Mouse (Mus musculus) CH12.LX (cell line): ENCODE results near the gene Gm10229. TPM values are rescaled to one million over a fixed set of nuclear protein-coding genes. Genes with fewer than 3 reads are reported as not detected.
"Not testable (repeated sequence)": the region's sequence is repeated elsewhere in the genome, so short reads cannot be mapped to it uniquely, and the experiment has no call there.

Experiments used
- DNase-seq: peaks from one replicate; pipeline ENCODE4 v3.0.0-alpha.2; 2013; ENCODE audit errors: extremely low read depth
- H3K27ac ChIP-seq: 2 replicates; pipeline ENCODE4 v1.5.1; 2012; ENCODE audit warnings: low read depth, mild to moderate bottlenecking, control low read depth, moderate library complexity; ENCODE audit not compliant: insufficient read depth
- H3K27me3 ChIP-seq: replicated peaks from 2 replicates; pipeline ENCODE3; 2012; ENCODE audit warnings: inconsistent platforms
- H3K36me3 ChIP-seq, 2 experiments: replicated peaks in 1 of 2; 2 replicates each; pipeline versions ENCODE3 to v1.6.1; 2012; ENCODE audit warnings: inconsistent platforms in 1 of 2, low read length in 1 of 2, mild to moderate bottlenecking in 1 of 2, mixed read lengths in 1 of 2, moderate library complexity in 1 of 2; ENCODE audit not compliant: control insufficient read depth in 1 of 2, insufficient read depth in 1 of 2
- H3K4me1 ChIP-seq, 2 experiments: 2 replicates each; pipeline ENCODE4 v1.6.1; 2012; ENCODE audit warnings: inconsistent platforms in 1 of 2, moderate library complexity in 1 of 2; ENCODE audit not compliant: insufficient read depth in 2 of 2, control insufficient read depth in 1 of 2
- H3K4me2 ChIP-seq: 2 replicates; pipeline ENCODE4 v1.6.1; 2012; ENCODE audit warnings: low read depth, mild to moderate bottlenecking, control low read depth; ENCODE audit not compliant: poor library complexity, insufficient read depth, severe bottlenecking
- H3K4me3 ChIP-seq, 3 experiments: fragments of 150-350 bp in 1 of 3; sonication (generic) in 1 of 3; replicated peaks in 1 of 3; 2 replicates each; pipeline versions ENCODE3 to v1.5.1; 2011 to 2012; ENCODE audit warnings: low read depth in 2 of 3, low read length in 2 of 3, mild to moderate bottlenecking in 2 of 3, moderate library complexity in 2 of 3, control low read depth in 1 of 3, improper control_type of control experiment in 1 of 3, inconsistent platforms in 1 of 3, mixed read lengths in 1 of 3; ENCODE audit not compliant: poor library complexity in 1 of 3
- H3K79me2 ChIP-seq: replicated peaks from 2 replicates; pipeline ENCODE4 v1.6.1; 2012; ENCODE audit warnings: mild to moderate bottlenecking, moderate library complexity; ENCODE audit not compliant: control insufficient read depth, poor library complexity, insufficient read depth, severe bottlenecking; ENCODE audit errors: extremely low read depth
- H3K9ac ChIP-seq: 2 replicates; pipeline ENCODE4 v1.6.1; 2012; ENCODE audit warnings: low read depth, mild to moderate bottlenecking, control low read depth, moderate library complexity; ENCODE audit not compliant: insufficient read depth
- H3K9me3 ChIP-seq: replicated peaks from 2 replicates; pipeline ENCODE3; 2012; ENCODE audit warnings: low read length, inconsistent platforms, mixed read lengths
- CTCF ChIP-seq, 2 experiments: IDR thresholded peaks in 1 of 2; conservative IDR thresholded peaks in 1 of 2; 2 replicates each; pipeline ENCODE4 v1.5.1; 2011 to 2012; ENCODE audit warnings: low read depth in 2 of 2, low read length in 2 of 2, improper control_type of control experiment in 1 of 2, inconsistent platforms in 1 of 2, mild to moderate bottlenecking in 1 of 2, moderate library complexity in 1 of 2
- ELF1 ChIP-seq: IDR thresholded peaks from 2 replicates; pipeline ENCODE4 v1.6.1; 2014; ENCODE audit warnings: low read depth, mild to moderate bottlenecking, inconsistent platforms, low read length, improper control_type of control experiment
- EP300 ChIP-seq: IDR thresholded peaks from 2 replicates; pipeline ENCODE4 v1.6.1; 2011; ENCODE audit warnings: low read length, improper control_type of control experiment
- ETS1 ChIP-seq: conservative IDR thresholded peaks from 2 replicates; pipeline ENCODE4 v1.6.1; 2012; ENCODE audit warnings: low read depth, mild to moderate bottlenecking, inconsistent platforms, low read length, improper control_type of control experiment, moderate library complexity
- GABPA ChIP-seq: IDR thresholded peaks from 2 replicates; pipeline ENCODE4 v1.6.1; 2012; ENCODE audit warnings: low read depth, low read length, improper control_type of control experiment, inconsistent platforms; ENCODE audit not compliant: insufficient replicate concordance
- HCFC1 ChIP-seq: IDR thresholded peaks from 2 replicates; pipeline ENCODE4 v1.6.1; 2012; ENCODE audit warnings: low read depth, mild to moderate bottlenecking, inconsistent platforms, low read length, improper control_type of control experiment
- JUN ChIP-seq: IDR thresholded peaks from 2 replicates; pipeline ENCODE4 v1.6.1; 2011; ENCODE audit warnings: low read depth, mild to moderate bottlenecking, low read length, improper control_type of control experiment, moderate library complexity; ENCODE audit not compliant: insufficient read depth
- KAT2A ChIP-seq: IDR thresholded peaks from 2 replicates; pipeline ENCODE4 v1.6.1; 2012; ENCODE audit warnings: low read length, improper control_type of control experiment, inconsistent platforms; ENCODE audit not compliant: insufficient replicate concordance
- MAZ ChIP-seq: IDR thresholded peaks from 2 replicates; pipeline ENCODE4 v1.6.1; 2012; ENCODE audit warnings: low read depth, mild to moderate bottlenecking, inconsistent platforms, low read length, improper control_type of control experiment, moderate library complexity
- MEF2A ChIP-seq: IDR thresholded peaks from 2 replicates; pipeline ENCODE4 v1.6.1; 2014; ENCODE audit warnings: low read depth, mild to moderate bottlenecking, inconsistent platforms, low read length, improper control_type of control experiment, borderline replicate concordance
- MYC ChIP-seq: IDR thresholded peaks from 2 replicates; pipeline ENCODE4 v1.6.1; 2011; ENCODE audit warnings: low read depth, mild to moderate bottlenecking, improper control_type of control experiment, low read length
- NRF1 ChIP-seq: IDR thresholded peaks from 2 replicates; pipeline ENCODE4 v1.6.1; 2014; ENCODE audit warnings: low read depth, mild to moderate bottlenecking, inconsistent platforms, low read length, improper control_type of control experiment, moderate library complexity
- POLR2A ChIP-seq: IDR thresholded peaks from 2 replicates; pipeline ENCODE4 v1.6.1; 2011; ENCODE audit warnings: low read depth, mild to moderate bottlenecking, improper control_type of control experiment, low read length
- RAD21 ChIP-seq: IDR thresholded peaks from 2 replicates; pipeline ENCODE4 v1.6.1; 2011; ENCODE audit warnings: low read depth, mild to moderate bottlenecking, low read length, improper control_type of control experiment, moderate library complexity
- RCOR1 ChIP-seq: conservative IDR thresholded peaks from 2 replicates; pipeline ENCODE4 v1.6.1; 2012; ENCODE audit warnings: low read depth, mild to moderate bottlenecking, inconsistent platforms, low read length, improper control_type of control experiment
- TBP ChIP-seq: conservative IDR thresholded peaks from 2 replicates; pipeline ENCODE4 v1.6.1; 2011; ENCODE audit warnings: low read depth, low read length, improper control_type of control experiment
- UBTF ChIP-seq: IDR thresholded peaks from 2 replicates; pipeline ENCODE4 v1.6.1; 2012; ENCODE audit warnings: low read depth, mild to moderate bottlenecking, inconsistent platforms, low read length, improper control_type of control experiment, moderate library complexity
- ZC3H11A ChIP-seq: IDR thresholded peaks from 2 replicates; pipeline ENCODE4 v1.6.1; 2012; ENCODE audit warnings: low read depth, mild to moderate bottlenecking, inconsistent platforms, low read length, improper control_type of control experiment
- ZKSCAN1 ChIP-seq: IDR thresholded peaks from 2 replicates; pipeline ENCODE4 v1.6.1; 2012; ENCODE audit warnings: low read depth, inconsistent platforms, low read length, improper control_type of control experiment, borderline replicate concordance
- ZNF384 ChIP-seq: IDR thresholded peaks from 2 replicates; pipeline ENCODE4 v1.6.1; 2012; ENCODE audit warnings: low read depth, low read length, improper control_type of control experiment, inconsistent platforms
- dilution Hi-C: fragments of 300-500 bp; cut with MboI; formaldehyde crosslinking; loops from 2 replicates; pipeline ENCODE4 v1.14.3; 2020; ENCODE audit warnings: low sequenced_read_pairs; ENCODE audit not compliant: extremely low pct_unique_long_range_greater_than_20kb, extremely low pct_ligation_motif_present
- in situ Hi-C: fragments of 300-500 bp; cut with MboI; formaldehyde crosslinking; loops from 3 replicates; pipeline ENCODE4 v1.14.3; 2019; ENCODE audit warnings: low sequenced_read_pairs, low pct_ligation_motif_present, low pct_unique_long_range_greater_than_20kb, mixed read lengths
- polyA plus RNA-seq: library from polyadenylated mRNA; unstranded; fragments of >175 nt; gene quantifications from 2 replicates; pipeline ENCODE4 v1.2.1, GENCODE M21; 2012; ENCODE audit warnings: low read depth; ENCODE audit not compliant: insufficient read length
- total RNA-seq, 2 experiments: library from RNA; depleted of rRNA; stranded (reverse); fragments of 300-350 nt in 1 of 2; fragments of >200 nt in 1 of 2; gene quantifications; 2 replicates each; pipeline ENCODE4 v1.2.3; 2012 to 2014

Gene Gm10229
- total and polyA plus RNA-seq, 3 experiments, result not detected

DNA sequence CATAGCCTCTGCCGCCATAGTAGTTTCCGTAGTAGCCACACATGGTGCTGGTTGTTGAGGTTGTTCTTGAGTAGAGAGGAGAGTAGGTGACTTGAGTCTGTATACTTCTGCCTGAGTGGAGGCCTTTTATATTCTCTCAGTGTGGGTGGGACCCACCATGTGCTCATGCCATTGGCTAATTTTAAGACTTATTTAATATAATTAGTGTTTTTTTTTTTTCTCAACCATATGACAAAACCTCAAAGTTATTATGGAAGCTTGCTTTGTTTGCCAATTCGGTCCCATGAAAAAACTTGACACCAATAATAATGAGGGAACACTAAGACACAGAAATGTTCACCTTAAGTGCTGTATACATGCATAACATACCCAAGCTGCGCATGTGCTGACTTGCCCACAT, 26.3 kb downstream of the Gm10229 start, which contains the start of gene Gm10228:
Gene Gm10228, minus strand, starts transcription at position 101 of the 400 bp plus-strand sequence.
- dilution Hi-C loops, in situ Hi-C loops: not testable (repeated sequence)

DNA sequence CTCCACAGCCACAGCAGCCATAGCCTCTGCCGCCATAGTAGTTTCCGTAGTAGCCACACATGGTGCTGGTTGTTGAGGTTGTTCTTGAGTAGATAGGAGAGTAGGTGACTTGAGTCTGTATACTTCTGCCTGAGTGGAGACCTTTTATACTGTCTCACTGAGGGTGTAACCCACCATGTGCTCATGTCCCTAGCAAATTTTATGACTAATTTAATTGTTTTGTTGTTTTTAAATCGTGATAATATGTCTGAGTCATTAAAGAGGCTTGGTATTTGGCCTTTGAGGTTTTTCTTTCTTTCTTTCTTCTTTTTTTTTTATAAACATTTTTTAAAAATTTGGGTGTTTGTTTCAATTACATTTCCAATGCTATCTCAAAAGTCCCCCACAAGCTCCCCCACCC, 32.7 kb downstream of the Gm10229 start, which contains the start of gene Krtap6-5:
Gene Krtap6-5, minus strand, starts transcription at position 101 of the 400 bp plus-strand sequence.
- DNase-seq, result no peak
- Histone ChIP-seq H3K9me3 (peaks cover 19% of the 10 kb centered on the region), H3K36me3 (no peaks in the 10 kb centered on the region), H3K9ac (no peak within 1 kb of the TSS), H3K79me2 (no peaks in the 10 kb centered on the region), H3K27me3 (no peaks in the 10 kb centered on the region), H3K27ac (no peak within 1 kb of the TSS), H3K4me2 (no peak within 1 kb of the TSS), H3K4me1 (no peaks in the 10 kb centered on the region)
- dilution Hi-C loops, result no loop called here
- in situ Hi-C loops, result no loop called here
- TF ChIP-seq RCOR1, result no peak
- no peak for TF ChIP-seq MYC
- TF ChIP-seq GABPA, result no peak
- TF ChIP-seq CTCF (conservative IDR thresholded peaks at IDR 0.05 in 1 of 2, IDR thresholded peaks at IDR 0.05 in 1 of 2; ENCODE audit: low read depth in 2 of 2, low read length in 2 of 2), result no peak
- TF ChIP-seq NRF1, result no peak
- TF ChIP-seq KAT2A, result no peak
- TF ChIP-seq RAD21, result no peak
- no peak for TF ChIP-seq TBP
- TF ChIP-seq MAZ, result no peak
- TF ChIP-seq ZKSCAN1, result no peak
- no peak for TF ChIP-seq JUN
- TF ChIP-seq POLR2A, result no peak
- no peak for TF ChIP-seq ZC3H11A
- no peak for TF ChIP-seq ETS1
- no peak for TF ChIP-seq MEF2A
- no peak for TF ChIP-seq EP300
- no peak for TF ChIP-seq UBTF
- TF ChIP-seq ZNF384, result no peak
- no peak for TF ChIP-seq HCFC1
- no peak for TF ChIP-seq ELF1
- TF ChIP-seq, all 38 proteins: peak for 0
- no peak within 1 kb of the TSS for H3K4me3 ChIP-seq

More for the DNA sequence above, 26.3 kb downstream of the Gm10229 start, which contains the start of gene Gm10228:
- H3K36me3 ChIP-seq, H3K27me3 ChIP-seq, DNase-seq, H3K79me2 ChIP-seq, H3K4me1 ChIP-seq, H3K9ac ChIP-seq, H3K4me3 ChIP-seq, H3K4me2 ChIP-seq, H3K27ac ChIP-seq: not testable (repeated sequence)
- H3K9me3 ChIP-seq, result peaks cover 50% of the 10 kb centered on the region

DNA sequence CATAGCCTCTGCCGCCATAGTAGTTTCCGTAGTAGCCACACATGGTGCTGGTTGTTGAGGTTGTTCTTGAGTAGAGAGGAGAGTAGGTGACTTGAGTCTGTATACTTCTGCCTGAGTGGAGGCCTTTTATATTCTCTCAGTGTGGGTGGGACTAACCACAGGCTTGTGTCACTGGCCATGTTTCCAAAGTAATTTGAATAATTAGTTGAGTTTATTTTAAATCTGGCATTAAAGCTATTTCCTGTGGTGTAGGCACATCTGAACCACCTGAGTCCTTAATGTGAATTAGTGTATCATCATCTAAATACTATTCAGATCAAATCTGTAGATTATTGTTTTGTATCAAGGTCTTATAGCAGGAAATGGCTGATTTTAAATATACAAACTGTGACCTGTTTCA, 48.8 kb downstream of the Gm10229 start, which contains the start of gene 1110025L11Rik:
Gene 1110025L11Rik, minus strand, starts transcription at position 101 of the 400 bp plus-strand sequence.
- H3K36me3 ChIP-seq, H3K4me1 ChIP-seq, in situ Hi-C loops, H3K4me3 ChIP-seq, H3K9ac ChIP-seq, H3K27me3 ChIP-seq, dilution Hi-C loops, H3K27ac ChIP-seq, H3K79me2 ChIP-seq, DNase-seq, H3K4me2 ChIP-seq: not testable (repeated sequence)
- peaks cover 34% of the 10 kb centered on the region for H3K9me3 ChIP-seq
